Mouse (Mus musculus) thymus, adult 2 months (tissue): ENCODE measurements at regions not wholly inside any gene's neighbourhood (a gene's known extent, or its start where the extent isn't known, plus 50 kb on each side); places are given as distances from the start of the nearest gene placed in this dataset.

Experiments used
- DNase-seq: peaks from one replicate; pipeline ENCODE4 v3.0.0; 2021
- H3K27ac ChIP-seq: fragments of 200-500 bp; 2 replicates; pipeline ENCODE4 v1.5.1; 2012; ENCODE audit warnings: low read length, control low read depth; ENCODE audit not compliant: control insufficient read depth, insufficient read depth
- H3K27me3 ChIP-seq: fragments of 200-500 bp; 2 replicates; pipeline ENCODE4 v1.6.1; 2012; ENCODE audit warnings: mild to moderate bottlenecking, low read length, moderate library complexity, mixed read lengths; ENCODE audit not compliant: control insufficient read depth, insufficient read depth
- H3K36me3 ChIP-seq: fragments of 200-500 bp; 2 replicates; pipeline ENCODE4 v1.6.1; 2012; ENCODE audit warnings: mild to moderate bottlenecking, low read length, moderate library complexity; ENCODE audit not compliant: control insufficient read depth, insufficient read depth
- H3K4me1 ChIP-seq: fragments of 200-500 bp; replicated peaks from 2 replicates; pipeline ENCODE4 v1.6.1; 2012; ENCODE audit warnings: low read length; ENCODE audit not compliant: control insufficient read depth, insufficient read depth
- H3K4me3 ChIP-seq: fragments of 200-500 bp; 2 replicates; pipeline ENCODE4 v1.5.1; 2012; ENCODE audit warnings: mild to moderate bottlenecking, low read length, control low read depth, moderate library complexity; ENCODE audit not compliant: control insufficient read depth, insufficient read depth
- CTCF ChIP-seq: fragments of 200-500 bp; IDR thresholded peaks from 2 replicates; pipeline ENCODE4 v1.5.1; 2012; ENCODE audit warnings: mild to moderate bottlenecking, control low read depth, low read length, moderate library complexity, borderline replicate concordance; ENCODE audit not compliant: control insufficient read depth, poor library complexity, insufficient read depth; ENCODE audit errors: extremely low read depth
- POLR2A ChIP-seq: fragments of 200-500 bp; IDR thresholded peaks from 2 replicates; pipeline ENCODE4 v1.6.1; 2012; ENCODE audit warnings: mild to moderate bottlenecking, low read length, control low read depth, moderate library complexity; ENCODE audit not compliant: control insufficient read depth, poor library complexity, insufficient read depth; ENCODE audit errors: extremely low read depth
- WGBS: fragments of 180-500 bp; shearing (Covaris S2); methylation state at CpG from one replicate; pipeline ENCODE4 v1.1.7; 2018; 5-methylcytosine and 5-hydroxymethylcytosine counted together

DNA sequence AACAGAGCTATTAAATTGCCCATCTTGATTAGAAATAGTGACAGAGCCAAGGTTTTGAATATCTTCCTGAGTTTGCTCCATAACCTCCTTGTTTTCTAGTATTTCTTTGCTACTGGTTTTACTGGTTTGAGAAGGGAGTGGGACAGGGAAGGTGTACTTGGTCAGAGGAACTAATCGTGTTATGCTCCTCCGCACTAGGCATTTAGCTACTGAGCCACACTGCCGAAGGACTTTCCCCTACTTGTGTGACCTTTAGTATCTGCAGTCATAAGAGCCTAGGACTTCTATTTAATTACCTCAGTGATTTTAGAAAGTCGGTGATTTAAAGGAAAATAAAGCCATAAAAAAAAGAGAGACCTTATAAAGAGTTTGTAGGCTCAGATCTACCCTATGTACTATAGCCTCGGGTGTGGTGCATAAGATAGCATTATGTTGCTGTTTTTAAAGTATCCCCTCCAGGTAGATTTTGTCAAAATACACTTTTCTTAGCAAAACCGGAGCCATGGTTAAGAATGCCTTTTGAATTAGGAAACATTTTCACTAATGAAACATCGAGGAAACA is 158.5 kb upstream of the Dpt start:
- Histone ChIP-seq H3K36me3 (no peaks in the 10 kb centered on the region), H3K27me3 (no peaks in the 10 kb centered on the region), H3K4me1 (no peaks in the 10 kb centered on the region), H3K27ac (no peak overlapping the region), H3K4me3 (no peak overlapping the region)
- TF ChIP-seq POLR2A = no peak
- no peak for TF ChIP-seq CTCF
- no peak for DNase-seq
- WGBS = 94% methylated on average over 7 of the region's 7 CpGs

DNA sequence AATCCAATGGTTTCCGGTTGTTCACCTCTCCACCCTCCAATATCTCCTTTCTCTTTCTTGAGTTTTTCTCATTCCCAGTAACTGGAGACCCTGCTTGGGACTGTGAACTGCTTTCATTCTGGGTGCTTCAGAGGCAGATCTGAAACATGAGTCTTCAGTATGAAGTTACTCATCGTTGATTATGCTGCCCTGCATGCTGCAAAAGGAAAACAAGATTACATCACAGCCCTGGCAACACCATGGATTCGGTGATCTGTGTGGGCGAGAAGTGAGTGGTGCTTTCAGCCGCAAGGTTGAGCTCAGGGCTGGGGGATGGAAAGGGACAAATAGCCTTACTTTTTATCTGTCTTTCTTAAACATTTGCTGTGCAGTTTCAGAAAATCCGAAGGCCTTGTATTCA is 164.8 kb upstream of the Dpt start:
- WGBS = 90% methylated on average over 6 of the region's 6 CpGs

DNA sequence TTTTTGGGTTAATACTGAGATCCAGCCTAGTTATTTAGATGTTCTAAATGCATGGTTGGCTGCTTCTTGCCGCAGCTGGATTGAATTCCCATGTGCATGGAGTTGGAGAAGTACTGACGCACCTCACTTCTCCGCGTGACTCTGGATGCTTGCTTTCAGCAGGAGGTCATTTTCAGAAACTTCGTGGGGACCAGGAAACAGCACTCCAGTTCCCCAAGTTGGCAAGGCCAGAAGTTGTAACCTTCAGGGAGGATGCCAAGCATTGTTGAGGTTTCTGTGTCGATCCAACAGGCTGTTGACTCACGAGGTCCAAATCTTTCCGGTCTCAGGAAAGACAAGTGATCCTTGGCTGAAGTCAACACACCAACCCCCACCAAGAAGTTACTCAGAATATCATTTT is 167.6 kb upstream of the Dpt start:
- no peak for DNase-seq
- H3K4me1 ChIP-seq = no peaks in the 10 kb centered on the region
- H3K36me3 ChIP-seq = no peaks in the 10 kb centered on the region
- TF ChIP-seq POLR2A (no peak), CTCF (no peak)
- no peaks in the 10 kb centered on the region for H3K27me3 ChIP-seq
- 80% methylated on average over 8 of the region's 8 CpGs for whole genome bisulfite sequencing
- H3K4me3 ChIP-seq = no peak overlapping the region
- H3K27ac ChIP-seq = no peak overlapping the region

More for the DNA sequence above, 164.8 kb upstream of the Dpt start:
- TF ChIP-seq POLR2A = no peak
- no peak for TF ChIP-seq CTCF
- Histone ChIP-seq H3K4me1 (no peaks in the 10 kb centered on the region), H3K27me3 (no peaks in the 10 kb centered on the region), H3K27ac (no peak overlapping the region), H3K36me3 (no peaks in the 10 kb centered on the region), H3K4me3 (no peak overlapping the region)
- no peak for DNase-seq

GRCm38 (mm10) chr1:164622946-164623345 is 164.8 kb upstream of the Atp1b1 start:
- WGBS = 98% methylated on average over 4 of the region's 4 CpGs
- Histone ChIP-seq H3K36me3 (no peaks in the 10 kb centered on the region), H3K4me1 (no peaks in the 10 kb centered on the region), H3K27ac (no peak overlapping the region), H3K27me3 (no peaks in the 10 kb centered on the region), H3K4me3 (no peak overlapping the region)
- TF ChIP-seq POLR2A = no peak
- TF ChIP-seq CTCF = no peak
- no peak for DNase-seq

GRCm38 (mm10) chr1:164622417-164622816 is 164.3 kb upstream of the Atp1b1 start:
- H3K4me1 ChIP-seq = no peaks in the 10 kb centered on the region
- 82% methylated on average over 3 of the region's 3 CpGs for WGBS
- no peak overlapping the region for H3K4me3 ChIP-seq
- no peak for DNase-seq
- no peak for TF ChIP-seq CTCF
- no peak for TF ChIP-seq POLR2A
- H3K27me3 ChIP-seq = no peaks in the 10 kb centered on the region
- no peaks in the 10 kb centered on the region for H3K36me3 ChIP-seq
- no peak overlapping the region for H3K27ac ChIP-seq

DNA sequence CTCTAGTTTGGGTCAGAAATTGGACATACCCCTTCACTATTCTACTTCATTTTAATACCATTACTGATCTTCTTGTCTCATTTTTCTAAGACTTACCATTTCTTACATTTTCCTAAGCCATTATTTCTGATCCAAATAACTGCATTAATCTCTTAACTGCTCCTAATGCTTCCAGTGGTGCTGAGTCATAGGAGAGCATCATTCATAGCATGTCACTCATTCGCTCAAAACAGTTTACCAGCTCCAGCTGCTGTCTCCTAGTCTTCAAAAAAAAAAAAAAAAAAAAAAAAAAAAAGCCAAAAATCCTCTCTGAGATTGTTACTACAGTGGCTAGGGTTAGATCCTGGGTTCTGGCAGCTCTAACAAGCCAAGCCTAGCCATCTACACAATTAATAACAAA is 162.0 kb upstream of the Atp1b1 start:
- no peak for TF ChIP-seq POLR2A
- no peak overlapping the region for H3K27ac ChIP-seq
- WGBS = 97% methylated on average over 1 of the region's 1 CpGs
- no peak overlapping the region for H3K4me3 ChIP-seq
- no peaks in the 10 kb centered on the region for H3K4me1 ChIP-seq
- no peaks in the 10 kb centered on the region for H3K27me3 ChIP-seq
- no peaks in the 10 kb centered on the region for H3K36me3 ChIP-seq
- no peak for DNase-seq

DNA sequence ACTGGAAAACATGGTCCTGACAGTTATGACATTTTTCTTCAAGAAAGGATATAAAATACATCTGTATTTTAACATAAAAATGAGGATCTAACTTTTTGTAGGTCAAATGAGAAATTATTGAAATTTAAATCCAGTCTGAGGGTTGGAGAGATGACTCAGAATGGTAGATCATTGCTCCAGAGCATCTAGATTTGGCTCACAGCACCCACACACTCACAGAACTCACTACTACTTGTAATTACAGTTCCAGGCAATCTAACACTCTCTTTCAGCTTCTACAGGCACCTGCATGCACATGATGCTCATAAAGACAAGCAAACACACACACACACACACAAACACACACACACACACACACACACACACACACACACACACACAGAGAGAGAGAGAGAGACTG is 159.7 kb upstream of the Atp1b1 start:
- Histone ChIP-seq H3K27ac (no peak overlapping the region), H3K36me3 (no peaks in the 10 kb centered on the region), H3K4me3 (no peak overlapping the region), H3K4me1 (no peaks in the 10 kb centered on the region), H3K27me3 (no peaks in the 10 kb centered on the region)
- DNase-seq = no peak
- no peak for TF ChIP-seq POLR2A
- TF ChIP-seq CTCF = no peak
